Mouse (Mus musculus) olfactory bulb, adult 2 months (tissue): ENCODE results near the gene Ksr2.

Source experiments
- CTCF ChIP-seq: fragments of 200-500 bp; IDR thresholded peaks from 2 replicates; pipeline ENCODE4 v1.5.1; 2012; ENCODE audit warnings: low read depth, mild to moderate bottlenecking, low read length, moderate library complexity; ENCODE audit not compliant: insufficient read depth
- POLR2A ChIP-seq: fragments of 200-500 bp; IDR thresholded peaks from 2 replicates; pipeline ENCODE4 v1.6.1; 2012; ENCODE audit warnings: mild to moderate bottlenecking, low read depth, low read length, moderate library complexity; ENCODE audit not compliant: insufficient read depth

- TF ChIP-seq CTCF (no peak), POLR2A (no peak)
These were observed 46.5 kb downstream of the Ksr2 start for GRCm38 (mm10) chr5:117460261-117460660.
